Mouse (Mus musculus) adrenal gland, adult 18-20 months (tissue): ENCODE results near the gene Wdr45. TPM values are rescaled to one million over a fixed set of nuclear protein-coding genes. Genes with fewer than 3 reads are reported as not detected.
A peak's percentile ranks its signal among the peaks of the same experiment; 100 is the strongest.
"Not testable (repeated sequence)": the region's sequence is repeated elsewhere in the genome, so short reads cannot be mapped to it uniquely, and the experiment has no call there.

Experiments used
- DNase-seq, 2 experiments: peaks; one replicate each; pipeline ENCODE4 v3.0.0; 2021 to 2022; ENCODE audit warnings: low spot score in 2 of 2
- total RNA-seq, 2 experiments: library from RNA; stranded (reverse); gene quantifications; 1 replicate in 1 of 2; 2 replicates in 1 of 2; pipeline ENCODE4 v1.2.3; 2021

Gene Wdr45
- total RNA-seq, 2 experiments from 2014 or later, result 45.4 to 62.8 TPM

DNA sequence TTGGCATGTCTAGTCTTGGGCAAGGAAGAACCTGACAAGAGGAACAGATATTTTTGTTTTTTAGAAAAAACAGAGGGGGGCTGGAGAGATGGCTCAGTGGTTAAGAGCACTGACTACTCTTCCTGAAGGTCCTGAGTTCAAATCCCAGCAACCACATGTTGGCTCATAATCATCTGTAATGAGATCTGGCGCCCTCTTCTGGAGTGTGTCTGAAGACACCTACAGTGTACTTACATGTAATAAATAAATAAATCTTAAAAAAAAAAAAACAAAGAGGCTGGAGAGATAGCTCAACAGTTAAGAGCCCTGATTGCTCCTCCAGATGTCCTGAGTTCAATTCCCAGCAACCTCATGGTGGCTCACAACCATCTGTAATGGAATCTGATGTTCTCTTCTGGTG, 1.9 kb downstream of the Wdr45 start:
- not testable (repeated sequence) for DNase-seq

GRCm38 (mm10) chrX:7721514-7722281, 7.6 kb downstream of the Wdr45 start, which contains the start of gene Gm45208:
TSS of gene Gm45208 (plus strand) at chrX:7722245.
- DNase-seq, result peak in 1 of 2 experiments; percentile 52

DNA sequence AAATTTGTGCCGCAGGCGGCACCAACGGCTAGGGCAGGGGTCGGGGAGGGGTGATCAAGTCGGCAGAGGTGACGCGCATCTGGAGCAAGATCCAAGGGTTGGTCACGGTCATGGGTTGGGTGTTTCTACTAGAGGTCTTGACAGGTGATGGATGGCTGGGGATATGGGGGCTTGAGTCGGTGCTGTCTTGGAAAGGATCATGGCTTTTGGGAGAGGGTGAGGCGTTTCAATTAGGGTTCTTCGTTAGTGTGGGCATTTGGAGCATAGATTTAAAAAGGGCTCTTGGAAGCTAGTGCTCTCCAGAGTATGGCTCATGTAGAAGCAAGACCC, 8.1 kb downstream of the Wdr45 start:
- peak in 1 of 2 experiments; percentile 40 for DNase-seq

DNA sequence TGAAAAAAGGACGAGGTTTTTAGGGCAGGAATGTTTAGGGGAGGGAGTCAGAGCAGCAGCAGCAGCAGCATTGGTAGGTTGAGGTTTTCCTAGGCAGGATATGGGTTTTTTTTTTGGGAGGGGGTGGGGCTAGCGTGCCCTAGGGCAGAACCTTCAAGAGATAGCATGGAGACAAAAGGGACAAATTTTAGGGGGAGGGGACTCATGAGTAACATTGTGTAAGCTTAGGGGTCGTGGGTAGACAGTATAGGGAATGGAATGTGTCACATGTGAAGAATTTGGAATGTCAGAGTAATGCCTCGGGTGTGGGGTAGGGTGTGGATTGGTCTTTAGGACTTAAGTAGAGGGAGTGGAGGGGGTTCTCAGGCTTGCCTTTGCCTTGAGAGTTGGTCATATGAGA, 8.6 kb downstream of the Wdr45 start:
- DNase-seq, result no peak

GRCm38 (mm10) chrX:7724135-7724534, 10.0 kb downstream of the Wdr45 start:
- DNase-seq, result no peak

- no peak for DNase-seq
Observed at GRCm38 (mm10) chrX:7725841-7726240, 11.7 kb downstream of the Wdr45 start.

DNA sequence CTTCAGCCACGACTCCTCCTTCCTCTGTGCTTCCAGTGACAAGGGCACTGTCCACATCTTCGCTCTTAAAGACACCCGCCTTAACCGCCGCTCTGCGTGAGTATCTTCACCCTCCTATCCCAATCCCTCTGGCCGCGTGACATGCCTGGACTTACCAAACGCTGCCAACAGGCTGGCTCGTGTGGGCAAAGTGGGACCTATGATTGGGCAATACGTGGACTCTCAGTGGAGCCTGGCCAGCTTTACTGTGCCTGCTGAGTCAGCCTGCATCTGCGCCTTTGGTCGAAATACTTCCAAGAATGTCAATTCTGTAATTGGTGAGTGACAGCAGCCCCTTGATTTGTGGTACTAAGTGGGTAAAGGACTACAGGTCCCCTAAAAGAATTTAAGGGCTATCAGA, 13.0 kb downstream of the Wdr45 start:
- no peak for DNase-seq

DNA sequence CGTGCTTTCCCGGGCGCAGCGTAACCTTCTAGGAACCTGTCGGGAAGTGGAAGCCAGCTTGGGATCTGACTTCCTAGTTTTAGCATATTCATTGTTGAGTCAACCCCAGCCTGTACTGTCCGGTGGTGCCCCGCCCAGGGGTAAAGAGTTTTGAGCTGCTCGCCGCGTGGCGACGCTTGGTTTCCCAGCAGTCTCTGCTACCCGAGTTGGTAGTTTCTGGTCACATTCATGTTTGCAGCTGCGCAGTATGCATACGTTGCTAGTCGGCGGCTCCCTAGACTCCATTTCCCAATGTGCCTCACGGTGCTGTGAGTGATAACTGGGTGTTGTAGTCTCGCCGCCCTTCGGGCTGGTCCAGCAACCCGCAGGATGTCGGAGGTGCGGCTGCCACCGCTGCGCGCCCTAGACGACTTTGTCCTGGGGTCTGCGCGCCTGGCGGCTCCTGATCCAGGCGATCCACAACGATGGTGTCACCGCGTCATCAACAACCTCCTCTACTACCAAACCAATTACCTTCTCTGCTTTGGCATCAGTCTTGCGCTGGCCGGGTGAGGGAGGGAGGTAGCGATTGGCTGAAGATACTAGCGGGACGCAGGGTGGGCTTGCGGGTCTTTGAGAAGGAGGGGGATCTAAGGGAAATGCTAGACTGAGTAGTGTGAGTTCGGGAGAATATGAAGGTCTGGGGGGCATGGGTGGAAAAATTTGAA, 14.2 kb downstream of the Wdr45 start, which contains the start of gene Praf2:
Praf2 (plus strand) TSS at position 225 of the 707 bp plus-strand sequence.
- peak; percentile 51 to 58 for DNase-seq

- no peak for DNase-seq
Observed at GRCm38 (mm10) chrX:7728922-7729265, 14.8 kb downstream of the Wdr45 start.

DNA sequence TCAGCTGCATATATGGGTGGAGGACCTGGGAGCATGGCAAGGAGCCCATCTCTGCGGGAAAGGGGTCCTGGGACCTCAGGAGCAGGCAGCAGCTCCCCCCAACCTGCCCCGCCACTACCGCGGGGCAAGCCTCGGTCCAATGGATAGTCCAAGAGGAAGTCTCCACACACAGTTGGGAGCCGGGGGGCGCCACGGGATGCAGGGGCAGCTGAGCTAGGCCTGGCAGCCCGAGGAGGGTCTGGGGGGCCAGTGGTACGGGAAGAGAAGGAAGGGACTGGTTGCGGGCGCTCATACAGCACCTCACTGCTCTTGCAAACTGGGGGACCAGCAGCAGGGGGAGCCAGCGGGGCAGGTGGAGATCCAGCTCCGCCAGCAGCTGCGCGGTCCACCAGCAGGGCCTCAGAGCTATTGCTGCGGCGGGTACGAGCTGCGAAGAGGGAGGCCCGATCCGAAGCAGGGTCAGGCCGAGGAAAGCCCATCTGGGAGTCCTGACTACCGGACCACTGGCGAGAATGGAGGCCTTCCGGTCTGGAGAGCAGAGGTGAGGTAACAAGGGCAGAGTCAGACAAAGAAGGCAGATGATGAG, 19.5 kb downstream of the Wdr45 start:
- peak; percentile 46 to 65 for DNase-seq

DNA sequence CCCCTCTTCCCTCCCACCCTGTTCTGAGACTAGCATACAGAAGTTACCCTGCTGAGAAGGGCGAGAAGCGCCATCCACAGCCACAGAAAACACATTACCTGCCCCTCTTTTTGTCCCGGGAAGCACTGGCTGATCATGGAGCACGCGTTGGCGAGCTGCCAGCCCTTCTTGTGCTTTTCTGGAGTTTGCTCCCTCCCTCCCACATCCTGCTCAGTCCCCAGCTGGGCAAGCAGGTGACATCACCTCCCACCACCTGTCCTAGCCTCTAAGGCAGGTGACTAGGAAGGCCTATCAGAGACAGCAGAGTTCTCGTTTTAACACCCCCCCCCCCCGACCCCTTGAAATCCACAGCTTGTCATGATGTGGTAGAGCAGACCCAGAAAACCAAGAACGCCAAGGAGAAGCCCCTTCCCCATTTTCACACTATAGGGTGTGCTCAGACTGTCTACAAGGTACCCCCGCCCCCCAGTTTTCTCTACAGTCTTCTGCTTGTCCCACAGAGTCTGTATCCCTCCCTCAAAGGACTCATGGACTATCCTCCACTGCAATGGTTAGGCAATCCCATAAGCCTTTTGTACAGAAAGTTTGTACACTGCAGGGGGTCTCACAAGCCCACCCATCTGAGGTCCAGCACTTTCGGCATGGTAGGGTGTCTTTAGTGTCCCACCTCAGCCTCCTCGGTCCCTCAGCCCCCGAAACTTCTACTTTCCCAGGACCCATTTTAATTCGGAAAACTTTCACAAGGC, 25.4 kb downstream of the Wdr45 start:
- no peak for DNase-seq

- no peak for DNase-seq
Observed at GRCm38 (mm10) chrX:7740082-7740819, 26.1 kb downstream of the Wdr45 start.

GRCm38 (mm10) chrX:7741103-7741502, 27.0 kb downstream of the Wdr45 start:
- DNase-seq, result no peak

DNA sequence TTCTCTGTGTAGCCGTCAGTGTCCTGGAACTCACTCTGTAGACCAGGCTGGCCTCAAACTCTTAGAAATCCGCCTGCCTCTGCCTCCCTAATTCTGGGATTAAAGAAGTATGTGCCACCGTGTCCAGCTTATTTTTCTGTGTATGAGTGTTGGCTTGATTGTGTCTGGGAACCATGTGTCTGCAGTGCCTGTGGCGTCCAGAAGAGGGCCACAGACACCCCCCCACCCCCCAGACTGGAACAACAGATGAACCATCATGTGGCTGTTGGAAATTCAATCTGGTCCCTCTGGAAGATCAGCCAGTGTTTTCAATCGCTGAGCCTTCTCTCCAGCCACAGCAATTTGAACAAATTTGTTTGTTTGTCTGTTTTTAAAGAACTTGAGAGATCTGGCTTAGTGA, 29.3 kb downstream of the Wdr45 start:
- DNase-seq, result no peak

GRCm38 (mm10) chrX:7744940-7745339, 30.8 kb downstream of the Wdr45 start:
- DNase-seq, result no peak

GRCm38 (mm10) chrX:7745429-7745828, 31.3 kb downstream of the Wdr45 start:
- no peak for DNase-seq

DNA sequence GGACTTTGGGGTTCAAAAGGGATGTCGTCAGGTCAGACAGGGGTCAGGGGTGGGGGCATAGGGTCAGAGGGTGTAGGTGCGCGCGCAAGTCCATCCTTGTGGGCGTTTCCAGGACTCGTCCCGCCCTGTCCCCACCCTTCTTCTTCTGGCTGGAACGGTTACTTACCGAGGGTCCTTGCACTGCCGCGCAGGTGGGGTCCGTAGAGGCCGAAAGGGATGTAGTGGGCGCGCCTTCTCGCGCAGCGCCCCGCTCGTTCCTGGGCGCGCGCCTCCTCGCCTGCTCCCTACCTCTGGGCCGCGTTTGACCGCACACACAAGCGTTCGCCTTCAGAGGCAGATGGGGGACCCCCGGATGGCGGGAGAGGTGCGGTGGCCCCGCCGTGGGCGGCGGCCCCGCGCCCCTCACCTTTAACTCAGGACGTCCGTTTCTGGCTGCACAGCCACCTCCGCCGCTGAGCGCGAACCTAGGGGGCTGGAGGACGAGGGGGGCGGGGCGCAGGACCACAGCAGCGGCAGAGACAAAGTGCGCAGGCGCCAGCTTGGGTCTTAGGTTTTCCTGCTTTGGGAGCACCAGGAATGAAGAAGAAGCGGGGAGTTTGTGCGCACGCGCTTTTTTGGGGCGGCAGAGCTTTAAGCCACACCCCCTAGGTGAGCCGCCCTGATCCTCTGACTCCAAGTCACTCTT, 36.4 kb downstream of the Wdr45 start, which contains the start of gene Ccdc120:
Ccdc120 (minus strand) TSS at position 474 of the 685 bp plus-strand sequence.
- DNase-seq, result peak; percentile 47 to 49

DNA sequence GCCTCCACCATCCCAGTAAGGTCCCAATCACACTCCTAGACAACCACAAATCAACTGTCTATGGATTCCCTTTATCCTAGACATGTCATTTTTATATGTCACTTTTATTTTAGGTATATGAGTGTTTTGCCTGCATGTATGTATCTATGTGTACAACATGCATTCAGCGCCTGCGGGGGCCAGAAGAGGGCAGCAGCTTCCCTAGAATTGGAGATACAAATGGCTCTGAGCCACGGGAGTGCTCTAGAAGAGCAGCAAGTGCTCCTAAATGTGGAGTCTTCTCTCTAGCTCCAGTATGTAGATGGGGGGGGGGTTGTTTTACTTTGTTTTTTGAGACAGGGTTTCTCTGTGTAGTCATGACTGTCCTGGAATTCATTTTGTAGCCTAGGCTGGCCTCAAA, 39.5 kb downstream of the Wdr45 start:
- DNase-seq, result not testable (repeated sequence)

GRCm38 (mm10) chrX:7762137-7762920, 48.2 kb downstream of the Wdr45 start, which contains the start of gene Tfe3:
TSS of gene Tfe3 (plus strand) at chrX:7762560.
- DNase-seq, result peak; percentile 73 to 74
